In genomic region chr3:40530845-40531244, GRCm38 (mm10) we compare ENCODE assay signal across 8 mouse cellular contexts. TPM values are rescaled to one million over a fixed set of nuclear protein-coding genes. Genes with fewer than 3 reads are reported as not detected.
DNase-seq lines count a peak whose midpoint lies in the region; ATAC-seq and TF ChIP-seq lines count a peak whose summit lies in the region.

No protein-coding gene starts in this region.

- no peak for TF ChIP-seq CTCF in E14TG2a.4 (conservative IDR thresholded peaks at IDR 0.05; ENCODE audit: low read length)
- no peak for TF ChIP-seq CTCF in bone marrow macrophage, adult 2 months (IDR thresholded peaks at IDR 0.05; ENCODE audit: low read depth, low read length)

- H3K4me1 ChIP-seq in E14TG2a.4 (replicated peaks; ENCODE audit: low read depth, low read length), result peaks cover 14% of the 10 kb centered on the region
- peaks cover 16% of the 10 kb centered on the region for H3K4me1 ChIP-seq in bone marrow macrophage, adult 2 months (ENCODE audit: control insufficient read depth, insufficient read depth, low read length)
- peaks cover 41% of the 10 kb centered on the region for H3K4me1 ChIP-seq in hindbrain, embryonic 12.5 days
- peaks cover 42% of the 10 kb centered on the region for H3K4me1 ChIP-seq in megakaryocyte, embryonic 14.5 days

- H3K27ac ChIP-seq in bone marrow macrophage, adult 2 months (ENCODE audit: insufficient read depth, low read depth, low read length), result no peak overlapping the region
- no peak overlapping the region for H3K27ac ChIP-seq in hindbrain, embryonic 12.5 days

- no peak overlapping the region for H3K9ac ChIP-seq in hindbrain, embryonic 12.5 days

- DNase-seq in cerebellum, postnatal 14 days, result no peak
- DNase-seq in spleen, adult 18-20 months, result no peak
- DNase-seq in testis, postnatal 10 days (ENCODE audit: low spot score), result no peak

- H3K36me3 ChIP-seq in E14TG2a.4 (ENCODE audit: insufficient read depth, low read length), result no peaks in the 10 kb centered on the region
- no peaks in the 10 kb centered on the region for H3K36me3 ChIP-seq in hindbrain, embryonic 12.5 days
- H3K36me3 ChIP-seq in megakaryocyte, embryonic 14.5 days (replicated peaks; ENCODE audit: low read length), result no peaks in the 10 kb centered on the region

- H3K4me2 ChIP-seq in hindbrain, embryonic 12.5 days (replicated peaks), result peak overlapping the region; percentile 100

- peak overlapping the region; percentile 85 for H3K4me3 ChIP-seq in E14TG2a.4 (replicated peaks; ENCODE audit: low read length)
- H3K4me3 ChIP-seq in bone marrow macrophage, adult 2 months (ENCODE audit: insufficient read depth, low read length), result peak overlapping the region; percentile 67
- peak overlapping the region; percentile 63 for H3K4me3 ChIP-seq in hindbrain, embryonic 12.5 days
- H3K4me3 ChIP-seq in megakaryocyte, embryonic 14.5 days (replicated peaks), result peak overlapping the region; percentile 92

- H3K9me3 ChIP-seq in E14TG2a.4 (ENCODE audit: low read length), result no peaks in the 10 kb centered on the region
- no peaks in the 10 kb centered on the region for H3K9me3 ChIP-seq in hindbrain, embryonic 12.5 days (replicated peaks)
- peaks cover 8% of the 10 kb centered on the region for H3K9me3 ChIP-seq in megakaryocyte, embryonic 14.5 days

- no peak; the same call in 1 of the 2 replicates for ATAC-seq in hindbrain, embryonic 12.5 days (ENCODE audit: low FRiP score)
- no peak for ATAC-seq in CD4-positive, CD25-positive, alpha-beta regulatory T cell, adult 4 months

- peaks cover 69% of the 10 kb centered on the region for H3K27me3 ChIP-seq in E14TG2a.4 (ENCODE audit: insufficient read depth, low read length)
- peaks cover 46% of the 10 kb centered on the region for H3K27me3 ChIP-seq in hindbrain, embryonic 12.5 days
- peaks cover 52% of the 10 kb centered on the region for H3K27me3 ChIP-seq in megakaryocyte, embryonic 14.5 days (replicated peaks)

- WGBS in hindbrain, embryonic 12.5 days, result 10% methylated on average over 5 of the region's 7 CpGs

- TF ChIP-seq POLR2A in bone marrow macrophage, adult 2 months (IDR thresholded peaks at IDR 0.05; ENCODE audit: borderline replicate concordance, low read depth, low read length), result no peak

RNA-seq across cellular contexts. Expression of gene Intu, which starts 0.2 kb away (rescaled TPM):
- polyA plus RNA-seq in bone marrow macrophage, adult 2 months (2012; ENCODE audit: insufficient read depth, insufficient read length, missing spikeins), result 2.7 and 2.8 TPM in 2 replicates
- 6.6 and 6.8 TPM in 2 replicates for polyA plus RNA-seq in hindbrain, embryonic 12.5 days (2016; fragmentation: Nextera tagmentation; extraction: Ambion mirVana)
- polyA plus RNA-seq in megakaryocyte, embryonic 14.5 days (2012; ENCODE audit: insufficient read depth, low replicate concordance), result 1.3 TPM in 1 of 2 replicates, not detected in the other
- under 1 TPM; 0.17 to 0.33 TPM for polyA plus RNA-seq in CD4-positive, CD25-positive, alpha-beta regulatory T cell, adult 4 months (2017; shearing (Covaris generic))
